Mouse (Mus musculus): ENCODE results near the gene Ndrg4. TPM values are rescaled to one million over a fixed set of nuclear protein-coding genes. Genes with fewer than 3 reads are reported as not detected.
A peak's percentile ranks its signal among the peaks of the same experiment; 100 is the strongest.
"Not testable (repeated sequence)": the region's sequence is repeated elsewhere in the genome, so short reads cannot be mapped to it uniquely, and the experiment has no call there.

Ndrg4 gene
- total RNA-seq (2015; ENCODE audit: low replicate concordance): not detected in 2 replicates
- total RNA-seq (2017; ENCODE audit: low replicate concordance): not detected in 2 replicates

- no peak for ATAC-seq (replicated peaks; ENCODE audit: low FRiP score, poor library complexity, severe bottlenecking)
Measured at GRCm38 (mm10) chr8:95676631-95677030, at the start of gene Ndrg4. Gene Ndrg4 (plus strand): TSS chr8:95676980.

- no peak for ATAC-seq (replicated peaks; ENCODE audit: low FRiP score, poor library complexity, severe bottlenecking)
Measured at GRCm38 (mm10) chr8:95632840-95633239, 43.9 kb upstream of the Ndrg4 start.

- ATAC-seq (replicated peaks; ENCODE audit: low FRiP score, poor library complexity, severe bottlenecking): peak; percentile 89
Measured at GRCm38 (mm10) chr8:95633262-95634062, 43.3 kb upstream of the Ndrg4 start, which contains the start of gene Gins3. Gene Gins3 (plus strand): TSS chr8:95633453.

- no peak; the same call in 1 of the 2 replicates for ATAC-seq (replicated peaks; ENCODE audit: low FRiP score, poor library complexity, severe bottlenecking)
Measured at GRCm38 (mm10) chr8:95634063-95634340, 42.8 kb upstream of the Ndrg4 start.

GRCm38 (mm10) chr8:95644942-95645341 lies 31.8 kb upstream of the Ndrg4 start:
- ATAC-seq (replicated peaks; ENCODE audit: low FRiP score, poor library complexity, severe bottlenecking): no peak

- no peak for ATAC-seq (replicated peaks; ENCODE audit: low FRiP score, poor library complexity, severe bottlenecking)
Measured at GRCm38 (mm10) chr8:95648251-95648650, 28.5 kb upstream of the Ndrg4 start.

GRCm38 (mm10) chr8:95653351-95653750 lies 23.4 kb upstream of the Ndrg4 start:
- no peak for ATAC-seq (replicated peaks; ENCODE audit: low FRiP score, poor library complexity, severe bottlenecking)

- ATAC-seq (replicated peaks; ENCODE audit: low FRiP score, poor library complexity, severe bottlenecking): no peak
Measured at GRCm38 (mm10) chr8:95655831-95656230, 20.9 kb upstream of the Ndrg4 start.

GRCm38 (mm10) chr8:95656316-95657002 lies 20.3 kb upstream of the Ndrg4 start:
- no peak for ATAC-seq (replicated peaks; ENCODE audit: low FRiP score, poor library complexity, severe bottlenecking)

GRCm38 (mm10) chr8:95657523-95657922 lies 19.3 kb upstream of the Ndrg4 start:
- no peak for ATAC-seq (replicated peaks; ENCODE audit: low FRiP score, poor library complexity, severe bottlenecking)

GRCm38 (mm10) chr8:95660334-95660882 lies 16.4 kb upstream of the Ndrg4 start:
- ATAC-seq (replicated peaks; ENCODE audit: low FRiP score, poor library complexity, severe bottlenecking): no peak

- no peak for ATAC-seq (replicated peaks; ENCODE audit: low FRiP score, poor library complexity, severe bottlenecking)
Measured at GRCm38 (mm10) chr8:95661085-95661484, 15.7 kb upstream of the Ndrg4 start.

- ATAC-seq (replicated peaks; ENCODE audit: low FRiP score, poor library complexity, severe bottlenecking): no peak
Measured at GRCm38 (mm10) chr8:95661575-95661974, 15.2 kb upstream of the Ndrg4 start.

- ATAC-seq (replicated peaks; ENCODE audit: low FRiP score, poor library complexity, severe bottlenecking): no peak
Measured at GRCm38 (mm10) chr8:95662885-95663598, 13.7 kb upstream of the Ndrg4 start.

GRCm38 (mm10) chr8:95663599-95663949 lies 13.2 kb upstream of the Ndrg4 start:
- ATAC-seq (replicated peaks; ENCODE audit: low FRiP score, poor library complexity, severe bottlenecking): no peak

- not testable (repeated sequence) for ATAC-seq (replicated peaks; ENCODE audit: low FRiP score, poor library complexity, severe bottlenecking)
Measured at GRCm38 (mm10) chr8:95665813-95666452, 10.8 kb upstream of the Ndrg4 start.

GRCm38 (mm10) chr8:95668163-95668958 lies 8.4 kb upstream of the Ndrg4 start:
- ATAC-seq (replicated peaks; ENCODE audit: low FRiP score, poor library complexity, severe bottlenecking): no peak

- ATAC-seq (replicated peaks; ENCODE audit: low FRiP score, poor library complexity, severe bottlenecking): no peak
Measured at GRCm38 (mm10) chr8:95669967-95670366, 6.8 kb upstream of the Ndrg4 start.

- ATAC-seq (replicated peaks; ENCODE audit: low FRiP score, poor library complexity, severe bottlenecking): no peak
Measured at GRCm38 (mm10) chr8:95671861-95672260, 4.9 kb upstream of the Ndrg4 start.
